Mouse (Mus musculus) B cell, adult 2 months (primary cell): Measurements from ENCODE around the gene Usp3.

Experiments
- DNase-seq, 2 experiments: peaks; one replicate each; pipeline ENCODE4 v3.0.0; 2022

Gene Usp3

GRCm38 (mm10) chr9:66601006-66601405, 8.1 kb upstream of the Usp3 start:
- no peak for DNase-seq

DNA sequence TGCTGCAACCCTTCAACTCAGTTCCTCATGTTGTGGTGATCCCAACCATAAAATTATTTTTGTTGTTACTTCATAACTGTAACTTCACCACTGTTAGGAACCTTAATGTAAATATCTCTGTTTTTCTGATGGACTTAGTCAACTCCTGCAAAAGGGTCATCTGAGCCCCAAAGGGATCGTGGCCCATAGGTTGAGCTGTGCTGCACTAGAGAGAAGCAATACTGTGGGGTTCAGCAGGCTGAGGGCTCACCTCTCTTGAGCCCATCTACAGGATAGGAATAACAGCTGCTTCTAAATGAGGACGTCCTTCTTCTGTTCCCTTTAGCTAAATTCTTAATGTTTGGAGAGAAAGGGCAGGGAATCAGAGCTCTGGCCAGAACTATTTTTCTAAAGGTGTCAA, 7.6 kb upstream of the Usp3 start:
- DNase-seq = no peak

- peak; percentile 79 to 81 for DNase-seq
Observed at GRCm38 (mm10) chr9:66599577-66599976, 6.6 kb upstream of the Usp3 start.

DNA sequence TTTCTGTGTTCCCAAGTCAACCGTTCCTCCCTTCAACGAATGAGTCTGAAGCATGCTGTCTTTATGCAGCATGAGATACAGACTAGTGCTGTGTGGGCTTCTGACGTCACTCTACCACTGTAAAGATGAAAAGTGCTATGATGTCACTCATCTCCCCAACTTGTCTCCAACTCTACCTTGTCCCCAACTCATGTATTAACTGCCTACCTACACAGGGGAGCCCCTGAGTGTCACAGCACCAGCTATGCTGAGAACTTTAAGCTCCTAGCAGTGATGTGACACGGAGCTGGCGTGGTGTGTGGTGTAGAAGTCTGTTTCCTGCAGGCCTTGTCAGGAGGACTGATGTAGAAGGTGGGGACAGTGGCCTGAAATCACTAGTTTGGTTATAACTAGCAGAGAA, 5.7 kb upstream of the Usp3 start:
- no peak for DNase-seq

DNA sequence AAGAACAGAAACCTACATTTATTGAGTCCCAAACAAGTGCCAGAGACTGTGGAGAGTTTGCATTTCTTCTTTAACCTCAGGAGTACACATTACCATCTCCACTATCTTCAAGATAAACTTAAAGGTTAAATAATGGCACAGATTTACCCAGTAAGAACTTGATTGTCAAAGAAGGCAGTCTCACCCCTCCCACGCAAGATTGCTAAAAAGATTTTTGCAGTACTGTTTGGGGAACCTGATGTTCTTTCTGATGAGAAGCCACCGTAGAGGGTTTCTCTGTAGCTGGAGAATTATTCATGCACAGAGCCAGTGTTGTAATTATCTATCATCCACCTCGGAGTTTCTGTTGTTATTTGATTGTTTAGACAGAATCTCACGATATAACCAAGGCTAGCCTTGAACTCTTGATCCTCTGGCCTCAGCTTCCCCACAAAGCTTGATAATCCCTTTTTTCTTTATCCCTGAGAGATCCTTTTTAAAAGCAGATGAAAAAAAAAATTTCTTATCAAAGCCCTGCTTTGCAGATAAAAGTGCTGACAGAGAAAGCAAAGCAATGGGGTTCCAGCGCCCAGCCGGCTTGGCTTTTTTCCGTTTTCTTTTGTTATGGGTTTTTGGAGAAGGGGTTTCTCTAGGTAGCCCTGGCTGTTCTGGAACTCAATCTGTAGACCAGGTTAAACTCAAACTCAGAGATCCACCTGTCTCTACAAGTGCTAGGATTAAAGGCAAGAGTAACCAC, 4.7 kb upstream of the Usp3 start:
- peak; percentile 23 to 43 for DNase-seq

DNA sequence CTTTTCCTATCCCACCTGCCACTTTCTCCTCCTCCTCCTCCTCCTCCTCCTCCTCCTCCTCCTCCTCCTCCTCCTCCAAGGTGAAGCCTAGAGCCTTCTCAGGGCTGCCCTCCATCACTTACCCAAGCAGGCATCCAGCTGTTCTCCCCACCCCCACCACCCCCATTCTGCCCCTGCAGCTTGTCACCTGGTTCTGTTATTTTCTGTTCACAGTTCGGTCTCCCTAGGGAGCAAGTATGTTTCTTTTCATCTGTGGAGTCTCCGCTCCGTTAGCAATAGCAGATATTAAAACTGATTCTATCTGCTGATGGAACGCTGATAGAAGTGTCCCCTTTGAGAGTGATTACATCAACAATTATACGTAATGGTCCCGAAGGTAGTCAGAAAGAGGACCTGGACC, 4.1 kb upstream of the Usp3 start:
- peak in 1 of 2 experiments; percentile 51 for DNase-seq

DNA sequence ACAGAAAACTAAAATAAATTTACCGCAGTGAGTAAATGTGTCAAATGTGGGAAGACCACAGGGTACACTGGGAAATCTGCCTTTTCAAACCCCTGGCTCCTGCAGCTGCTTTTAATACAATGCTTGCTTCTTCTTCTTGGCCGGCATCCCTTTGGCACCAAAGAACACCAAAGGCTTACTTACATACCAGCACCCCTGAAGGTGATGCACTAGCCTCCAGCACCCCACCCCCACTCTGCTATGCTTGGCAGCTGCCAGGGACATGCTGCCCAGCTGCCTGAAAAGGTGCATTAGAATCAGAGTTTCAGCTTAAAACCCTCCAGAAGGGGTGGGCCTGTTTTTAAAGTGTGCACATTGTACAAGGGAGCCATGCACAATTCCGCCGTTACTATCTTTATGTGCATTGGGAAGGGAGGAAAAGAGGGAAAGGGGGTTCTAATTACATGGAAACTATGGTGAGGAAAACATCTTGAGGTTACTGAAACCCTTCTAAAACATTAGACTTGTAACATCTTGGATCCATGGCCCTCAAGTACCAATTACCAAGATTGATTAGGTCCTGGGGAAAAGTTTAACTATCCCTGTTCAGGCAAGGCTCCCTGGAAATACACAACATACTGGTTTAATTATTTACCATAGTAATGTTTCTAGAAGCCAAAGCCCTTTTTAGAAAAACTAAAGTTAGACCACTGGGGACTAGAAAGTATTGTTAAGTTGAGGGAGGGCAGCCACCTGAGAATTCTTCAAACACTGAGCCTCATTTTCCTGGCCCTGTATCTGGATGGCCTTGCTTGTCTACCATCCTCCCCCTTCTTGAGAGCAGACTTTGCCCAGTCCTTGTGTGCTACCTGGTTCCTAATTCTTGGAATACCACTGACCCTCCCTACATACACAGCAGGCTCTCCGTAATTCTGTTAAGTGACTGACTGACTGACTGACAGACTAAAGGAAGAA, 3.1 kb upstream of the Usp3 start:
- DNase-seq = no peak

- peak; percentile 25 to 26 for DNase-seq
Observed at GRCm38 (mm10) chr9:66594061-66594460, 1.1 kb upstream of the Usp3 start.

DNA sequence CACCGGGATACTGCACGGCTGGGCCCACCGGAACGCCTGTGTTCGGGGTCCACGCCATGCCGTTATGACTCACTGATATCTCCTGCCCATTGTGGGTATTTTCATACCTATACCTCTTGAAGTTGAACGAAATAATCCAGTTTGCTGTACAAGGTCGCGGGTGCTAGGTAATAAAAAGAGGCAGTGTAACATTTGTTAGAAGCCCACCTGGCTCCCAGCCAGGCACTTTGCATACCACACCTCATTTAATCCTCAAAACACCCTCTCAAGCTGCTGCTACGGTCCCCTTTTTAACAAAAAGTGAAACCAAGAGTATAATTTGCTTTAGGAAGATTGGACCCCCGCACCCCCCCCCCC, 649 bp upstream of the Usp3 start:
- no peak for DNase-seq

DNA sequence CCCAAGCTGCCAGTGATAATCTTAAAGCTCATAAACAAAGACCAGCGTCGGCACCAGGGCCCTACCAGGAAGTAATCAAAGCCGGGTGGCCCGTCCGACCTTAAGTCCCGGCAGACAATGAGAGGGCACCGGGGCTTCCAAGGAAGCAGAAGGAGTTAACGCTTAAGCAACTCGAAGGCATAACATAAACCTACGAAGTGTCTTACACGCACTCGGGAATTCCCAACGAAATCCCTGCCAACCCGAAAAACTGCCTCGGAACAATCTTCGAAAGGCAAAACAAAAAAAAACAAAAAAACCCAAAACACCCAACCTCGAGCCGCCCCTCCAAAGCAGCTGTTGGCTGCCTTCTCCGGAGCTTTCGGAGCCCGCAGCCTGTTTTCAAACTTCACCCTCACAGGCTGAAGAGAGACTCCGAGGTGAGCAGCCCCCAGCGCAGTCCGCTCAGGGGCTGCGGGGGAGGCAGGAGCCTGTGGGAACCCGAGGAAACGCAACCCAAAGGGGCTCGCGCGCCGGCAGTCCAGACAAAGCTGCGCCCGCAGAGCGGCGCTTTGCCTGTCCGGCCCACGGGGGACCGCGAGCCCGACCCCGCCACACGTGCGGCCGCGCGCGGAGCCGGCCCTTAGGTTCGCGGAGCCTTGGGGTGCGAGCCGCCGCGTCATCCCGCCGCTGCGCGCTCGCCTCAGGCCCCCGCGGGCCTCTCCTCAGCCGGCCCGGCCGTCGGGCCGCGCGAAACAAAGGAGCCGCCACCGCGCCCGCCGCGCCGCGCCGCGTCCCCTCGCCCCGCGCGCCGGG, 894 bp downstream of the Usp3 start:
- DNase-seq = peak; percentile 50 to 58

DNA sequence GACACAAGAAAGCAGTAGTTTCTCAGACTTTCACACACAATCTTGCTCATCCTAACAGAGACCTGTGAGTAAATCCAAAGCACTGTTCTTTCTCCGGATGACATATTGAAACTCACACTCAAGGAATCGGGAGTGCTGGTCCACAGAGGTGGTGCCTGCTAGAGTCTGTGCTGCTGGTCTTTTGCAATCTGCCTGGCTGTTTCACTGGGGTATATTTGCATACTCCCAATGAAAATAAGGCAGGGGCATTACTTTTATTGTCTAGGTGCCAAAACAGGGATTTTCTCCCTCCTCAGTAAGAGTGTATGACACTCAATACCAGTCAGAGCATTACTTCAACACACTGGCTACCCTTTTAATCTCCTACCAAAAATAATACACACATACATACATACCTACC, 2.9 kb downstream of the Usp3 start:
- DNase-seq = no peak

DNA sequence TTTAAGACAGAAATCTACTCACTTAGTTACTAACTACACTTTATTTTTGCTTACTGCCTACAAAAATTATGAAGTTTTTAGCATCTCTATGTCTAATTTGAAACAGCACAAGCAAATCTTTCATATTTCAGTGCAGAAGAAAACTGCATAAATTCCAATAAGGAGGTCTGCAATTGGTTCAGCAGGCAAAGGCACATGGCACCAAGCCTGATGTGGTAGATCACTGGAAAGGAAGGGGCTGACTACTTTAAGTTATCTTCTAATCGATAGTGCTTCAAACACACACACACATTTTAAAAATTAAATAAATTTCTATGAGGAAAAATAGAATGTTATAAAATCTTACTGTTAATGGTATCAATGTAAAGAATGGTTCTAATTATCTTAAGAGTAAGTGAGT, 5.9 kb downstream of the Usp3 start:
- DNase-seq = no peak

- peak; percentile 32 to 40 for DNase-seq
Observed at GRCm38 (mm10) chr9:66586533-66586932, 6.4 kb downstream of the Usp3 start.

DNA sequence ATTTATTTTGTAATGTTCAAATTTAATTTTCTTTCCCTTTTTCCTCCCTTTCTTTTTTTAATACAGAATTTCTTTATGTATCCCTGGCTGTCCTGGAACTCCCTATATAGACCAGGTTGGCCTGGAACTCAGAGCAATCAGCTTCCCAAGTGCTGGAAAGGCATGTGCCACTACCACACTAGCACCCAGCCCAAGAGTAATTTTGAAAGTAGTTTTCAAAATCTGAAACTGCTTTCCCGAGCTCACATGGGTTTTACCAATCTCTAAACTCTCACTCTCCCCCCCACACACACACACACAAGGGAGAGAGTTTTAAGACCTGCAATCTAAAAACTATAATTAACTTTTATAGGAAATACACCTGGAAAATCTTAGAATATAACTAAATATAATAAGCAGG, 7.8 kb downstream of the Usp3 start:
- DNase-seq = no peak

DNA sequence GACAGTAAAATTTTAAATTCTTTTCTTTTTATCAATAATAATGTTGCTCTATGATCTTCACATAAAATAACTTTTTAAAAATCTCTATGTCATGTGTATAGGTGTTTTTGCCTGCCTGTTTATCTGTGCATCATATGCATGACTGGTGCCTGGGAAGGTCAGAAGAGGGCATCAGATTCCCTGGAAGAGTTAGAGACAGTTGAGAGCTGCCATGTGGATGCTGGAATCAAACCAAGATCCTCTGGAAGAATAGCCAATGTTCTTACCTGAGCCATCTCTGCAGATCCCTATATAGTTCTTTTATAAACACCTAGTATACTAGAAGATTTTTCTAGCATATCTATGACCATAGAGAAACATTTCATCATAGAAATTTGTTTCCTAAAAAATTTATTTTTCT, 8.8 kb downstream of the Usp3 start:
- no peak for DNase-seq

- peak; percentile 42 to 49 for DNase-seq
Observed at GRCm38 (mm10) chr9:66583244-66583643, 9.7 kb downstream of the Usp3 start.

- DNase-seq = no peak
Observed at GRCm38 (mm10) chr9:66581694-66582093, 11.2 kb downstream of the Usp3 start.

DNA sequence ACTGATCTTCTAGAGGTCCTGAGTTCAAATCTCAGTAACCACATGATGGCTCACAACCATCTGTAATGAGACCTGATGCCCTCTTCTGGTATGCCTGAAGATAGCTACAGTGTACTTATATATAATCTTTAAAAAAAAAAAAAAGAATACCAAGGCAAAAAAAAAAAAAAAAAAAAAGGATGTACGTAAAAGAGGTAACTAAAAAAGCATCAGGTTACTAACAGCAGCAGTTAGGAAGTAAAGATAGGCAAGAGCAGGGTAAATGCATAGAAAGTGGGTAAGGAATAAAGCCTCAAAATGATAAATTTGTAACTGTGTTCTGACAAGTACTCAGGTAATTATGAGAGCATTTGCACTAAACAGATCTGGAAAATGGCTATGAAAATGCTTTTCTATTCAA, 12.2 kb downstream of the Usp3 start:
- DNase-seq = no peak

GRCm38 (mm10) chr9:66575878-66576238, 17.1 kb downstream of the Usp3 start:
- no peak for DNase-seq

DNA sequence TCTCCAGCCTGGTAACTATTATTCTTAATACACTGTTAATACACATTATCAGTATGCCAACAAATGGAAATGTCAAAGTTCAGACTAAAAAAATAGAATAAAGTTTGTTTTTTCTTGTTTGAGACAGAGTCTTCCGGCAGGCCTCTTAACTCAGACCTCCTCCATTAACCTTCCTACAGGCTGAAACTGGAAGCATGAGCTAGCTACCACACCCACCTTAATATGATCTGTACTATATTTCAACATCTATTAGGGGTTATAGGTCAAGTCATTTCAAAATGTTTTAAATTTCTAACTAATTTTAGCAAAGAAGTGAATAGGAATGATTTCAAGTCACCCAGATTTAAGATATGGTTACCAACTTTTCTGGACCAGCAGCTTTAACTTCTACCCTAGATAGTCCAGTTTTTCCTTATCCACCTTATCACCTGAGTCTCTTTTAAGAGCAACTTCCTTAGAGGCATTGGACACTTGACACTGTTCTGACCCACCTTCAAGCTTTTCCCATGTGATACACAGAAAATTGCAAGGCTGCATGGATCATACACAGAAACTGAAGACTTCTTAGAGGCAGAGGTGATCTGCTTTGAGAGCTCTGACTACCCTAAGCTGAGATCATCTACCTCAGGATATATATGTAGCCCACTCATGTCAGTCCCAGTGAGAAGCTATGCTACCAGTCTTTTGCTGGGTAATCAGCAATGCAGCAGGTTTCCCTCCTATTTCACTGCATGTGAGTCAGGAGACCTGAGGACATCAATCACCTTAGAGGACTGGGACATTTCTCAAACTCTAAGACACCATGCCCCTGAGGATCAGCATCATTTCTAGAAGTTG, 17.7 kb downstream of the Usp3 start:
- no peak for DNase-seq

DNA sequence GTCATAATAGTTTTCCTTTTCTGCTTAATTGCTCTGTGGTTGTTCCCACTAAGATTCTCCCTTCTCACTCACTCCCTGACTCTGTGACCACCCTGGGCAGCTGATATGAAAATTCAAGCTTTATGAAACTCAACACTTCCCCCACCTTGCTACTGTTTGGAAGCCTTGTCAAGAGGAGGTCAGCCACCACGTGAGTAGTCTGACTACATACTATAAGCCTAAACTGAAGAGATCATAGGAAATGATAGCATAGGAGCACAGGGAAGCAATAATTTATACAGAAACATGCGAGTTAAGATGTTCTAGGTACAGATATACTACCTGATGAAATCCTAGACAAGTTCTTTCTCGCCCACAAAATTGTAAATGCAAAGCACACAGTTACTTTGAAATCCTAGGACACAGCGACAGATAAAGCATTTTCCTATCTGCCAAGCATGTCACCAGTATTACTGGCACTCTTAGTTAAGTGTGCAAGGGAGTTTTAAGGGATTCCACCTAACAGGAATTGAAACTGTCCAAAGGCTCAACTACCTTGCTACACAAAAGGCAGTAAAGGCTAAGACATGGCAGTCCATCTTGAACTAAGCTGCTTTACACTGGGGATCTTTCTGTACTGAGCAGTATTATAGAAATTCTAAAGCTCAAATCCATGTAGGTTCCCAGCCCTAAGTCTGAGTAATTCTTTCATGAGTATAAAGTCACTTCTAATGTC, 20.8 kb downstream of the Usp3 start:
- DNase-seq = no peak

- DNase-seq = no peak
Observed at GRCm38 (mm10) chr9:66562215-66562614, 30.7 kb downstream of the Usp3 start.
